Mouse (Mus musculus): ENCODE data around the gene Chmp4b. TPM values are rescaled to one million over a fixed set of nuclear protein-coding genes. Genes with fewer than 3 reads are reported as not detected.

Gene Chmp4b
- polyA plus RNA-seq, 1 experiment from 2014 or later = 13.3 TPM

GRCm38 (mm10) chr2:154723473-154723872, 72.0 kb downstream of the Chmp4b start:
- no peak overlapping the region for H3K27ac ChIP-seq (ENCODE audit: low read depth, low read length)
- H3K9ac ChIP-seq (ENCODE audit: low read length) = no peak overlapping the region
- DNase-seq (ENCODE audit: low spot score) (no peak), ATAC-seq (replicated peaks; ENCODE audit: low FRiP score) (no peak)
- 85% methylated on average over 4 of the region's 4 CpGs for WGBS
- H3K9me3 ChIP-seq (ENCODE audit: control insufficient read depth, low read length) = no peaks in the 10 kb centered on the region
- H3K36me3 ChIP-seq (ENCODE audit: control insufficient read depth, insufficient read depth, low read length) = no peaks in the 10 kb centered on the region
- H3K4me2 ChIP-seq (ENCODE audit: low read depth, low read length, severe bottlenecking) = no peak overlapping the region
- H3K4me1 ChIP-seq (replicated peaks; ENCODE audit: control insufficient read depth, insufficient read depth, low read length) = no peaks in the 10 kb centered on the region
- H3K4me3 ChIP-seq (ENCODE audit: low read depth, low read length) = no peak overlapping the region
- no peaks in the 10 kb centered on the region for H3K27me3 ChIP-seq (ENCODE audit: control insufficient read depth, insufficient read depth, low read length)

GRCm38 (mm10) chr2:154729737-154730136, 78.2 kb downstream of the Chmp4b start:
- no peaks in the 10 kb centered on the region for H3K36me3 ChIP-seq (ENCODE audit: control insufficient read depth, insufficient read depth, low read length)
- no peak for DNase-seq (ENCODE audit: low spot score)
- 72% methylated on average over 3 of the region's 3 CpGs for WGBS
- H3K9ac ChIP-seq (ENCODE audit: low read length) = no peak overlapping the region
- H3K27me3 ChIP-seq (ENCODE audit: control insufficient read depth, insufficient read depth, low read length) = no peaks in the 10 kb centered on the region
- H3K4me1 ChIP-seq (replicated peaks; ENCODE audit: control insufficient read depth, insufficient read depth, low read length) = no peaks in the 10 kb centered on the region
- no peak overlapping the region for H3K4me2 ChIP-seq (ENCODE audit: low read depth, low read length, severe bottlenecking)
- H3K4me3 ChIP-seq (ENCODE audit: low read depth, low read length) = no peak overlapping the region
- no peaks in the 10 kb centered on the region for H3K9me3 ChIP-seq (ENCODE audit: control insufficient read depth, low read length)
- no peak for ATAC-seq (replicated peaks; ENCODE audit: low FRiP score)
- H3K27ac ChIP-seq (ENCODE audit: low read depth, low read length) = no peak overlapping the region

GRCm38 (mm10) chr2:154730841-154731240, 79.3 kb downstream of the Chmp4b start:
- Histone ChIP-seq H3K9me3 (ENCODE audit: control insufficient read depth, low read length) (no peaks in the 10 kb centered on the region), H3K4me3 (ENCODE audit: low read depth, low read length) (no peak overlapping the region), H3K27ac (ENCODE audit: low read depth, low read length) (no peak overlapping the region), H3K9ac (ENCODE audit: low read length) (no peak overlapping the region), H3K4me2 (ENCODE audit: low read depth, low read length, severe bottlenecking) (no peak overlapping the region), H3K27me3 (ENCODE audit: control insufficient read depth, insufficient read depth, low read length) (no peaks in the 10 kb centered on the region), H3K36me3 (ENCODE audit: control insufficient read depth, insufficient read depth, low read length) (no peaks in the 10 kb centered on the region), H3K4me1 (replicated peaks; ENCODE audit: control insufficient read depth, insufficient read depth, low read length) (no peaks in the 10 kb centered on the region)
- DNase-seq (ENCODE audit: low spot score) = no peak
- WGBS = 93% methylated on average over 3 of the region's 3 CpGs
- no peak for ATAC-seq (replicated peaks; ENCODE audit: low FRiP score)

GRCm38 (mm10) chr2:154731916-154732315, 80.4 kb downstream of the Chmp4b start:
- DNase-seq (ENCODE audit: low spot score) (no peak), ATAC-seq (replicated peaks; ENCODE audit: low FRiP score) (no peak)

GRCm38 (mm10) chr2:154732503-154733141, 81.1 kb downstream of the Chmp4b start:
- no peak overlapping the region for H3K4me2 ChIP-seq (ENCODE audit: low read depth, low read length, severe bottlenecking)
- no peak overlapping the region for H3K9ac ChIP-seq (ENCODE audit: low read length)
- H3K36me3 ChIP-seq (ENCODE audit: control insufficient read depth, insufficient read depth, low read length) = no peaks in the 10 kb centered on the region
- DNase-seq (ENCODE audit: low spot score) (no peak), ATAC-seq (replicated peaks; ENCODE audit: low FRiP score) (no peak)
- no peaks in the 10 kb centered on the region for H3K27me3 ChIP-seq (ENCODE audit: control insufficient read depth, insufficient read depth, low read length)
- WGBS = 76% methylated on average over 9 of the region's 9 CpGs
- no peak overlapping the region for H3K4me3 ChIP-seq (ENCODE audit: low read depth, low read length)
- no peaks in the 10 kb centered on the region for H3K4me1 ChIP-seq (replicated peaks; ENCODE audit: control insufficient read depth, insufficient read depth, low read length)
- no peak overlapping the region for H3K27ac ChIP-seq (ENCODE audit: low read depth, low read length)
- H3K9me3 ChIP-seq (ENCODE audit: control insufficient read depth, low read length) = no peaks in the 10 kb centered on the region

More at GRCm38 (mm10) chr2:154731916-154732315, 80.4 kb downstream of the Chmp4b start:
- H3K27me3 ChIP-seq (ENCODE audit: control insufficient read depth, insufficient read depth, low read length) = no peaks in the 10 kb centered on the region
- no peak overlapping the region for H3K4me3 ChIP-seq (ENCODE audit: low read depth, low read length)
- no peaks in the 10 kb centered on the region for H3K4me1 ChIP-seq (replicated peaks; ENCODE audit: control insufficient read depth, insufficient read depth, low read length)
- no peak overlapping the region for H3K27ac ChIP-seq (ENCODE audit: low read depth, low read length)
- H3K9ac ChIP-seq (ENCODE audit: low read length) = no peak overlapping the region
- 65% methylated on average over 2 of the region's 2 CpGs for WGBS
- no peak overlapping the region for H3K4me2 ChIP-seq (ENCODE audit: low read depth, low read length, severe bottlenecking)
- no peaks in the 10 kb centered on the region for H3K9me3 ChIP-seq (ENCODE audit: control insufficient read depth, low read length)
- H3K36me3 ChIP-seq (ENCODE audit: control insufficient read depth, insufficient read depth, low read length) = no peaks in the 10 kb centered on the region

GRCm38 (mm10) chr2:154734977-154735376, 83.5 kb downstream of the Chmp4b start:
- WGBS = 56% methylated on average over 9 of the region's 9 CpGs
- H3K36me3 ChIP-seq (ENCODE audit: control insufficient read depth, insufficient read depth, low read length) = no peaks in the 10 kb centered on the region
- no peak for DNase-seq (ENCODE audit: low spot score)
- no peak for ATAC-seq (replicated peaks; ENCODE audit: low FRiP score)
- H3K27me3 ChIP-seq (ENCODE audit: control insufficient read depth, insufficient read depth, low read length) = no peaks in the 10 kb centered on the region
- H3K27ac ChIP-seq (ENCODE audit: low read depth, low read length) = no peak overlapping the region
- no peak overlapping the region for H3K4me3 ChIP-seq (ENCODE audit: low read depth, low read length)
- H3K9ac ChIP-seq (ENCODE audit: low read length) = no peak overlapping the region
- no peaks in the 10 kb centered on the region for H3K9me3 ChIP-seq (ENCODE audit: control insufficient read depth, low read length)
- no peak overlapping the region for H3K4me2 ChIP-seq (ENCODE audit: low read depth, low read length, severe bottlenecking)
- no peaks in the 10 kb centered on the region for H3K4me1 ChIP-seq (replicated peaks; ENCODE audit: control insufficient read depth, insufficient read depth, low read length)

- no peaks in the 10 kb centered on the region for H3K9me3 ChIP-seq (ENCODE audit: control insufficient read depth, low read length)
- no peaks in the 10 kb centered on the region for H3K27me3 ChIP-seq (ENCODE audit: control insufficient read depth, insufficient read depth, low read length)
- 82% methylated on average over 7 of the region's 7 CpGs for WGBS
- no peak for ATAC-seq (replicated peaks; ENCODE audit: low FRiP score)
- no peaks in the 10 kb centered on the region for H3K36me3 ChIP-seq (ENCODE audit: control insufficient read depth, insufficient read depth, low read length)
- H3K9ac ChIP-seq (ENCODE audit: low read length) = no peak overlapping the region
- DNase-seq (ENCODE audit: low spot score) = no peak
- H3K4me3 ChIP-seq (ENCODE audit: low read depth, low read length) = no peak overlapping the region
- no peak overlapping the region for H3K27ac ChIP-seq (ENCODE audit: low read depth, low read length)
- H3K4me1 ChIP-seq (replicated peaks; ENCODE audit: control insufficient read depth, insufficient read depth, low read length) = no peaks in the 10 kb centered on the region
- no peak overlapping the region for H3K4me2 ChIP-seq (ENCODE audit: low read depth, low read length, severe bottlenecking)
These were observed 83.9 kb downstream of the Chmp4b start for GRCm38 (mm10) chr2:154735416-154735815.

- WGBS = 84% methylated on average over 7 of the region's 7 CpGs
- no peaks in the 10 kb centered on the region for H3K9me3 ChIP-seq (ENCODE audit: control insufficient read depth, low read length)
- no peak overlapping the region for H3K4me2 ChIP-seq (ENCODE audit: low read depth, low read length, severe bottlenecking)
- no peak for DNase-seq (ENCODE audit: low spot score)
- no peak overlapping the region for H3K9ac ChIP-seq (ENCODE audit: low read length)
- H3K4me1 ChIP-seq (replicated peaks; ENCODE audit: control insufficient read depth, insufficient read depth, low read length) = no peaks in the 10 kb centered on the region
- no peaks in the 10 kb centered on the region for H3K27me3 ChIP-seq (ENCODE audit: control insufficient read depth, insufficient read depth, low read length)
- no peak overlapping the region for H3K4me3 ChIP-seq (ENCODE audit: low read depth, low read length)
- no peaks in the 10 kb centered on the region for H3K36me3 ChIP-seq (ENCODE audit: control insufficient read depth, insufficient read depth, low read length)
- H3K27ac ChIP-seq (ENCODE audit: low read depth, low read length) = no peak overlapping the region
- no peak for ATAC-seq (replicated peaks; ENCODE audit: low FRiP score)
These were observed 84.5 kb downstream of the Chmp4b start for GRCm38 (mm10) chr2:154735986-154736385.

GRCm38 (mm10) chr2:154738621-154739020, 87.1 kb downstream of the Chmp4b start:
- no peak for ATAC-seq (replicated peaks; ENCODE audit: low FRiP score)
- no peaks in the 10 kb centered on the region for H3K27me3 ChIP-seq (ENCODE audit: control insufficient read depth, insufficient read depth, low read length)
- H3K27ac ChIP-seq (ENCODE audit: low read depth, low read length) = no peak overlapping the region
- no peaks in the 10 kb centered on the region for H3K9me3 ChIP-seq (ENCODE audit: control insufficient read depth, low read length)
- no peak overlapping the region for H3K9ac ChIP-seq (ENCODE audit: low read length)
- H3K4me3 ChIP-seq (ENCODE audit: low read depth, low read length) = no peak overlapping the region
- H3K4me2 ChIP-seq (ENCODE audit: low read depth, low read length, severe bottlenecking) = no peak overlapping the region
- no peak for DNase-seq (ENCODE audit: low spot score)
- H3K36me3 ChIP-seq (ENCODE audit: control insufficient read depth, insufficient read depth, low read length) = no peaks in the 10 kb centered on the region
- WGBS = 92% methylated on average over 5 of the region's 5 CpGs
- no peaks in the 10 kb centered on the region for H3K4me1 ChIP-seq (replicated peaks; ENCODE audit: control insufficient read depth, insufficient read depth, low read length)
